Mouse (Mus musculus): Measurements from ENCODE around the gene Slc39a3.

Gene Slc39a3

DNA sequence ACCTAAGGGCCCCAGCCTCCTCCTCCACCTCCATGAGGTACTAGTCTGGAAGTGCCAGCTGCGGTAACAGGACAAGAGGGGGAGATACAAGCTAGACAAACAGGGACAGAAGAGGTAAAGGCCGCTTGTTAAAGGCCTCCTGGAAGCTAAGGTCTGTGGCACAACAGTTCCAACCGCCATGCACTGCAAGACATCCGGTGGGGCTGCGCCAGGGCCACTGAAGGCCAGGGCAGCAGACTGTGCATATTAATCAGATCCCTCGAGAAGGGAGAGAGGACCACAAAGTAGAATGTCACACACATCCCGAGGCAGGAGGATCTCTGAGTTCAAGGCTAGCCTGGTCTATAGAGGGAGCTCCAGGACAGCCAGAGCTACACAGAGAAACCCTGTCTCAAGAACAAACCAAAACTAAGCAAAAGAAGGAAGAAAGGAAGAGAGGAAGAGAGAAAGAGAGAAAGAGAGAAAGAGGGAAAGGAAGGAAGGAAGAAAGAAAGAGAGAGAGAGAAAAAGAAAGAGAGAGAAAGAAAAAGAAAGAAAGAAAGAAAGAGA lies 55.6 kb downstream of the Slc39a3 start:
- no peak for DNase-seq

Data from lung, postnatal 14 days (tissue).